Mouse (Mus musculus): ENCODE measurements around the gene Itga9. TPM values are rescaled to one million over a fixed set of nuclear protein-coding genes. Genes with fewer than 3 reads are reported as not detected.

Gene Itga9
- polyA plus RNA-seq, 1 experiment from 2014 or later, result 4.8 TPM

GRCm38 (mm10) chr9:118812221-118812620 is 205.7 kb downstream of the Itga9 start:
- no peaks in the 10 kb centered on the region for H3K4me1 ChIP-seq (ENCODE audit: insufficient read depth)
- no peak overlapping the region for H3K4me2 ChIP-seq (ENCODE audit: low read depth, low read length)
- no peaks in the 10 kb centered on the region for H3K36me3 ChIP-seq (replicated peaks; ENCODE audit: insufficient read depth, low read length)
- no peak overlapping the region for H3K4me3 ChIP-seq (ENCODE audit: low read depth, low read length)
- ATAC-seq (no peak), DNase-seq (no peak)
- no peaks in the 10 kb centered on the region for H3K9me3 ChIP-seq (ENCODE audit: low read length)
- WGBS (ENCODE audit: insufficient replicate concordance), result 83% methylated on average over 7 of the region's 7 CpGs
- no peak overlapping the region for H3K9ac ChIP-seq (replicated peaks)
- TF ChIP-seq EP300 (IDR thresholded peaks at IDR 0.05; ENCODE audit: low read depth), result no peak
- no peak for TF ChIP-seq CTCF (IDR thresholded peaks at IDR 0.05; ENCODE audit: low read depth)
- no peak overlapping the region for H3K27ac ChIP-seq (ENCODE audit: low read depth)
- H3K27me3 ChIP-seq (ENCODE audit: insufficient read depth, low read length), result no peaks in the 10 kb centered on the region

- H3K4me3 ChIP-seq (ENCODE audit: low read depth, low read length), result no peak overlapping the region
- no peak overlapping the region for H3K27ac ChIP-seq (ENCODE audit: low read depth)
- H3K36me3 ChIP-seq (replicated peaks; ENCODE audit: insufficient read depth, low read length), result no peaks in the 10 kb centered on the region
- no peak for DNase-seq
- no peak for TF ChIP-seq EP300 (IDR thresholded peaks at IDR 0.05; ENCODE audit: low read depth)
- no peak for TF ChIP-seq CTCF (IDR thresholded peaks at IDR 0.05; ENCODE audit: low read depth)
- no peak overlapping the region for H3K9ac ChIP-seq (replicated peaks)
- 82% methylated on average over 5 of the region's 5 CpGs for WGBS (ENCODE audit: insufficient replicate concordance)
- no peaks in the 10 kb centered on the region for H3K4me1 ChIP-seq (ENCODE audit: insufficient read depth)
- no peak for ATAC-seq
- H3K27me3 ChIP-seq (ENCODE audit: insufficient read depth, low read length), result no peaks in the 10 kb centered on the region
- no peaks in the 10 kb centered on the region for H3K9me3 ChIP-seq (ENCODE audit: low read length)
- no peak overlapping the region for H3K4me2 ChIP-seq (ENCODE audit: low read depth, low read length)
These were observed 207.0 kb downstream of the Itga9 start for GRCm38 (mm10) chr9:118813492-118813891.

- 84% methylated on average over 16 of the region's 16 CpGs for WGBS (ENCODE audit: insufficient replicate concordance)
- no peak overlapping the region for H3K4me2 ChIP-seq (ENCODE audit: low read depth, low read length)
- TF ChIP-seq EP300 (IDR thresholded peaks at IDR 0.05; ENCODE audit: low read depth) (no peak), CTCF (IDR thresholded peaks at IDR 0.05; ENCODE audit: low read depth) (no peak)
- no peaks in the 10 kb centered on the region for H3K36me3 ChIP-seq (replicated peaks; ENCODE audit: insufficient read depth, low read length)
- H3K4me1 ChIP-seq (ENCODE audit: insufficient read depth), result no peaks in the 10 kb centered on the region
- H3K9me3 ChIP-seq (ENCODE audit: low read length), result no peaks in the 10 kb centered on the region
- no peak overlapping the region for H3K4me3 ChIP-seq (ENCODE audit: low read depth, low read length)
- no peaks in the 10 kb centered on the region for H3K27me3 ChIP-seq (ENCODE audit: insufficient read depth, low read length)
- no peak overlapping the region for H3K9ac ChIP-seq (replicated peaks)
- ATAC-seq (no peak), DNase-seq (no peak)
- H3K27ac ChIP-seq (ENCODE audit: low read depth), result no peak overlapping the region
These were observed 207.6 kb downstream of the Itga9 start for GRCm38 (mm10) chr9:118814056-118814455.

GRCm38 (mm10) chr9:118814461-118814860 is 208.0 kb downstream of the Itga9 start:
- no peak overlapping the region for H3K9ac ChIP-seq (replicated peaks)
- no peak for DNase-seq
- WGBS (ENCODE audit: insufficient replicate concordance), result 69% methylated on average over 8 of the region's 8 CpGs
- no peak overlapping the region for H3K27ac ChIP-seq (ENCODE audit: low read depth)
- H3K36me3 ChIP-seq (replicated peaks; ENCODE audit: insufficient read depth, low read length), result no peaks in the 10 kb centered on the region
- H3K4me3 ChIP-seq (ENCODE audit: low read depth, low read length), result no peak overlapping the region
- no peaks in the 10 kb centered on the region for H3K27me3 ChIP-seq (ENCODE audit: insufficient read depth, low read length)
- no peak overlapping the region for H3K4me2 ChIP-seq (ENCODE audit: low read depth, low read length)
- no peaks in the 10 kb centered on the region for H3K4me1 ChIP-seq (ENCODE audit: insufficient read depth)
- H3K9me3 ChIP-seq (ENCODE audit: low read length), result no peaks in the 10 kb centered on the region
- TF ChIP-seq EP300 (IDR thresholded peaks at IDR 0.05; ENCODE audit: low read depth) (no peak), CTCF (IDR thresholded peaks at IDR 0.05; ENCODE audit: low read depth) (no peak)
- no peak for ATAC-seq

GRCm38 (mm10) chr9:118815543-118815942 is 209.1 kb downstream of the Itga9 start:
- Histone ChIP-seq H3K9me3 (ENCODE audit: low read length) (no peaks in the 10 kb centered on the region), H3K4me3 (ENCODE audit: low read depth, low read length) (no peak overlapping the region), H3K9ac (replicated peaks) (no peak overlapping the region), H3K27me3 (ENCODE audit: insufficient read depth, low read length) (no peaks in the 10 kb centered on the region), H3K4me2 (ENCODE audit: low read depth, low read length) (no peak overlapping the region), H3K27ac (ENCODE audit: low read depth) (no peak overlapping the region), H3K36me3 (replicated peaks; ENCODE audit: insufficient read depth, low read length) (no peaks in the 10 kb centered on the region), H3K4me1 (ENCODE audit: insufficient read depth) (no peaks in the 10 kb centered on the region)
- DNase-seq (no peak), ATAC-seq (no peak)
- 98% methylated on average over 8 of the region's 8 CpGs for WGBS (ENCODE audit: insufficient replicate concordance)
- TF ChIP-seq EP300 (IDR thresholded peaks at IDR 0.05; ENCODE audit: low read depth) (no peak), CTCF (IDR thresholded peaks at IDR 0.05; ENCODE audit: low read depth) (peak; percentile 47)

- Histone ChIP-seq H3K4me1 (ENCODE audit: insufficient read depth) (no peaks in the 10 kb centered on the region), H3K4me3 (ENCODE audit: low read depth, low read length) (no peak overlapping the region), H3K9me3 (ENCODE audit: low read length) (no peaks in the 10 kb centered on the region), H3K27ac (ENCODE audit: low read depth) (no peak overlapping the region), H3K4me2 (ENCODE audit: low read depth, low read length) (no peak overlapping the region), H3K9ac (replicated peaks) (no peak overlapping the region), H3K36me3 (replicated peaks; ENCODE audit: insufficient read depth, low read length) (no peaks in the 10 kb centered on the region), H3K27me3 (ENCODE audit: insufficient read depth, low read length) (no peaks in the 10 kb centered on the region)
- TF ChIP-seq EP300 (IDR thresholded peaks at IDR 0.05; ENCODE audit: low read depth) (no peak), CTCF (IDR thresholded peaks at IDR 0.05; ENCODE audit: low read depth) (no peak)
- 91% methylated on average over 3 of the region's 3 CpGs for WGBS (ENCODE audit: insufficient replicate concordance)
- DNase-seq (no peak), ATAC-seq (no peak)
These were observed 212.0 kb downstream of the Itga9 start for GRCm38 (mm10) chr9:118818508-118818907.

Data from liver, postnatal 0 days (tissue).